Mouse (Mus musculus) hindbrain, embryonic 14.5 days (tissue): ENCODE measurements at regions not wholly inside any gene's neighbourhood (a gene's known extent, or its start where the extent isn't known, plus 50 kb on each side); places are given as distances from the start of the nearest gene placed in this dataset.
A peak's percentile ranks its signal among the peaks of the same experiment; 100 is the strongest.

Source experiments
- ATAC-seq: fragments of 200-750 bp; cut with Nextera tagmentation; 2 replicates; pipeline ENCODE4 v1.8.0; 2017; ENCODE audit warnings: moderate number of reproducible peaks, mild to moderate bottlenecking, moderate TSS enrichment, moderate library complexity; ENCODE audit not compliant: low FRiP score
- DNase-seq: peaks from one replicate; pipeline ENCODE4 v3.0.0-alpha.2; 2015; ENCODE audit warnings: low spot score
- H3K27ac ChIP-seq: fragments of 300-500 bp; sonication (generic); 2 replicates; pipeline ENCODE4 v1.5.1; 2014; ENCODE audit warnings: mild to moderate bottlenecking, moderate library complexity
- H3K27me3 ChIP-seq: fragments of 300-500 bp; sonication (generic); 2 replicates; pipeline ENCODE4 v1.6.1; 2014; ENCODE audit warnings: mild to moderate bottlenecking, low read length, mixed read lengths; ENCODE audit not compliant: control insufficient read depth, insufficient read depth
- H3K36me3 ChIP-seq: fragments of 300-500 bp; sonication (generic); replicated peaks from 2 replicates; pipeline ENCODE4 v1.6.1; 2014; ENCODE audit not compliant: control insufficient read depth, insufficient read depth
- H3K4me1 ChIP-seq: fragments of 300-500 bp; sonication (generic); replicated peaks from 2 replicates; pipeline ENCODE4 v1.6.1; 2014; ENCODE audit warnings: antibody characterized with exemption, low read length, mixed read lengths; ENCODE audit not compliant: control insufficient read depth, insufficient read depth
- H3K4me2 ChIP-seq: fragments of 300-500 bp; sonication (generic); replicated peaks from 2 replicates; pipeline ENCODE4 v1.6.1; 2014; ENCODE audit warnings: mild to moderate bottlenecking, moderate library complexity
- H3K4me3 ChIP-seq: fragments of 300-500 bp; sonication (generic); replicated peaks from 2 replicates; pipeline ENCODE4 v1.5.1; 2014; ENCODE audit warnings: mild to moderate bottlenecking, low read length
- H3K9ac ChIP-seq: fragments of 300-500 bp; sonication (generic); 2 replicates; pipeline ENCODE4 v1.6.1; 2014
- H3K9me3 ChIP-seq: fragments of 300-500 bp; sonication (generic); 2 replicates; pipeline ENCODE4 v1.6.1; 2016; ENCODE audit warnings: low read length; ENCODE audit not compliant: control insufficient read depth
- WGBS: fragments of 180-500 bp; shearing (Covaris S2); extraction: QIAGEN DNeasy Blood & Tissue Kit; methylation state at CpG from one replicate; pipeline ENCODE4 v1.1.7; 2014; 5-methylcytosine and 5-hydroxymethylcytosine counted together

DNA sequence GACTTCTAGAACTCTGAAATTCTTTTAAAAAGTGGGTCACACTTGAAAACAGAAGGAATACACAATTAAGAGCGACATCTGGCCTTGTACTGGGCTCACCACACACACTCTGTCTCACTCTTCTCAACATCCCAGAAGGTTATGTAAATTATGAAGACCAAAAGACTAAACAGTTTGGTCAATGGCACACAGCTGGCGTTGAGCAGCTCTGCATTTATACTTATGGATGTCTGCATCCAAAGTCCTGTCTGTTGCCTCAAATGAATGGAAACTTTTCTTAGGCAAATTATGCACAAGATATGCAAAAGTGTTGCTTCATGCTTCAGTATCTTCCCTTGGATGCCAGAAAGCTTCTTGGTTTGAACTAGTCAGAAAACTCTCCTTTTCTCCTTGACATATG lies 323.5 kb downstream of the Ppp3ca start:
- DNase-seq (no peak), ATAC-seq (no peak)
- Histone ChIP-seq H3K9me3 (no peaks in the 10 kb centered on the region), H3K4me1 (no peaks in the 10 kb centered on the region), H3K27me3 (no peaks in the 10 kb centered on the region), H3K36me3 (no peaks in the 10 kb centered on the region), H3K4me2 (no peak overlapping the region), H3K9ac (no peak overlapping the region), H3K27ac (no peak overlapping the region), H3K4me3 (no peak overlapping the region)
- WGBS = 90% methylated on average over 2 of the region's 2 CpGs

DNA sequence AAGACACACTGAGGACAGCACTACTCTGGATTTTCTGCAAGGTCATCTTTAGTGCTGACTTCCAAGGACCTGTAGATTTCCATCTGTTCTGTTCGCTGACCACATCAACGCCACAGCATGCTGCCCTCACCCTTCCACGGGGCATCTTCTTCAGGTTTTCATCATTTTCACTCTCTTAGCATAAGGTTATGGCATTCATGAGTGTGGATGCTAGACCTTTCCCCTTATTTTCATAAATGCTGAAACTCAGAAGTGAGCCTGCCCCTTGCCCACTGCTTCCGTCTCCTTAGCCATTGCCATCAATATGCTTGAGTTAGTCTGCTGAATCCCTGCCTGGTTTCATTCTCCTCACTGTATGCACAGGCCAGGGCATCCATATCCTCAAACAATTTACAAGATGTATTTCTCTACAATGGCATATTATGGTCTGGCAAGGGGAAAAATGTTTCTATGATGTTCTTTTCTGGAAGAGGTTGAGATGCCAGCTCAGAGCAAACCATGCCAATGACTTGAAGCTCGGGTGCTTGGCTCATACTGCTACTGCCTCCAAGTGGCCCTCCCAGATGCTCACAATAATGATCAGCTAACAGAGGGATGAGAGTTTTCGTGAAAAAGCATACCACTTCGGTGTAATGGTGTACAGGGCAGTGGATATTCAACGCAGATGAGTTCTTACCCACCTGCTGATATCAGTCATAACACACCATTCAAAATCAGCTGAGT lies 324.6 kb downstream of the Ppp3ca start:
- 94% methylated on average over 8 of the region's 8 CpGs for WGBS
- Histone ChIP-seq H3K9ac (no peak overlapping the region), H3K9me3 (no peaks in the 10 kb centered on the region), H3K36me3 (no peaks in the 10 kb centered on the region), H3K27ac (no peak overlapping the region), H3K4me3 (no peak overlapping the region), H3K4me2 (no peak overlapping the region), H3K4me1 (no peaks in the 10 kb centered on the region), H3K27me3 (no peaks in the 10 kb centered on the region)
- ATAC-seq (no peak), DNase-seq (no peak)

DNA sequence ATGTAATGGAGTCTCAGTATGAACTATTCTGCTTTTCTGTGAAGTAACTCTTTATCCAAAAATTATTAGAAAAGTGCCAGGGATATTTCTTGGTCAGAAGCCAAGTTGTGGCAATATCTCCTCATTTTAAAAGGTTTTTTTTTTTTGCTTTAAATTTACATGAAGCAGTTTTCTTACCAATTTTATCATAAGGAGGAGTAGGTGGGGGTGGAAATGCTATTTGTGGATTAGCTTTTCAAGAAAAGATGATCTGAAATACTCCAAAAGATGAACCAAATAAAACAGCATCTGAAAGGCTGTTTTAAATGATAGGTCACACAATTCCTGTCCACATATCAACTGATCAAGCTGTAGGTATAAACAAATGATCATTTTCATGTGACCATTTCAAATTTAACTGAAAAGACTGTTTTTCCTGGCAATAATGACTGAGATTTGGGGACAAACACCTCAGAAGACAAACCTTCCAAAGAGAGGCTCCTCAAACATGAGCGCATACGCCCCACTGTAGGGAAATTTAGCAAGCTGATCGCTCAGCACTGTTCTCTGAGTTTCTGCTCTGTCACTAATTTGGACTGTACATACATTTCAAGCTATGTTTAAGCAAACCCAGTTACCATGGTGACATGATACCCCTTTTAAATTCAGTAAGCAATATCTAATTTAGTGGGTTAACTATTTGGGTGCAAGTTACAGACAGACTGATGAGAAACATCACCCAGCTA lies 325.8 kb downstream of the Ppp3ca start:
- Histone ChIP-seq H3K27ac (no peak overlapping the region), H3K9ac (no peak overlapping the region), H3K4me1 (no peaks in the 10 kb centered on the region), H3K27me3 (no peaks in the 10 kb centered on the region), H3K4me3 (no peak overlapping the region), H3K36me3 (no peaks in the 10 kb centered on the region), H3K4me2 (no peak overlapping the region), H3K9me3 (no peaks in the 10 kb centered on the region)
- 94% methylated on average over 3 of the region's 3 CpGs for WGBS
- no peak for DNase-seq
- no peak for ATAC-seq

DNA sequence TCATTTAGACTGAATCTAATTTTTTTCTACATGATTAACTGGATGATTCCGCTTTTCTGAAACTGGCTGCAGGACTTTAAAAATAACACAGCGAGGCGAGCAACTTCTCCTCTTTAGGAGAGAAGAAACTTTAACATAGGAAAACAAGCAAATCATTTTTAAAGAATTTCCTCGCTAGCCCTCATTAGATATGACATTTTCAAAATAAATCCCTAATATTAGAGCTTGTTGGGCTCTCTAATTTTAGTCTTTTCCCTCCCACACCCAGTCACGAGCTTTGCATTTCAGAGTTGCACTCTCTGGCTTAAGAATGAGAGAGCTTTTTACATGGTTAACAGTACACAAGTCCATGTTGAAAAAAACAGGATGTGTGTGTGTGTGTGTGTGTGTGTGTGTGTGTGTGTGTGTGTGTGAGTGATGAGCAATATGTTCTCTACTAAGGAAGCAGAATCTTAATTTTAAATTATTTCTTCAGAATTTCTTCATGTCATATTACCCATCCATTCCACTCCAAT lies 326.5 kb downstream of the Ppp3ca start:
- ATAC-seq = no peak
- no peaks in the 10 kb centered on the region for H3K9me3 ChIP-seq
- WGBS = 91% methylated on average over 5 of the region's 5 CpGs

DNA sequence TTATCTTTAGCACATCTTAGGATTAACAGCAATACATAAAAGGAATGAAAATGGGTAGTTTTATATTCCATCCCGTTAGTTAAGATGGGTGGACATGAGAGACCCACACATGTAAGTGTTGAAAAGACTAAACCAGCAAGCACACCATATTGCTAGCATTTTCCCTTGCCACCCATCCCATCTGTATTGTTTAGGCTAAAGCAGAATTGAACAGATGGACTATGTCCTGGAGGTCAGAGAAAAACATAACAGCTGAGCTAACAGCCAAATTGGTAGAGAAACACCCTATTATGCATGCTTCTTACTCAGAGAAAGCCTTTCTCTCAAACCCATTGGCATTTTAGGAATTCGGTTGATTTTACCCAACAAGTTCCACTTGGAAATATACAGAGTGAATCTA lies 329.3 kb upstream of the Emcn start:
- Histone ChIP-seq H3K36me3 (no peaks in the 10 kb centered on the region), H3K4me3 (no peak overlapping the region), H3K27me3 (no peaks in the 10 kb centered on the region), H3K4me2 (no peak overlapping the region), H3K9me3 (no peaks in the 10 kb centered on the region), H3K9ac (no peak overlapping the region), H3K27ac (no peak overlapping the region), H3K4me1 (no peaks in the 10 kb centered on the region)
- no peak for ATAC-seq
- 62% methylated on average over 2 of the region's 2 CpGs for WGBS
- no peak for DNase-seq

More for the DNA sequence above, 326.5 kb downstream of the Ppp3ca start:
- Histone ChIP-seq H3K4me3 (no peak overlapping the region), H3K9ac (no peak overlapping the region), H3K27me3 (no peaks in the 10 kb centered on the region), H3K4me1 (no peaks in the 10 kb centered on the region), H3K27ac (no peak overlapping the region), H3K4me2 (no peak overlapping the region), H3K36me3 (no peaks in the 10 kb centered on the region)
- no peak for DNase-seq

DNA sequence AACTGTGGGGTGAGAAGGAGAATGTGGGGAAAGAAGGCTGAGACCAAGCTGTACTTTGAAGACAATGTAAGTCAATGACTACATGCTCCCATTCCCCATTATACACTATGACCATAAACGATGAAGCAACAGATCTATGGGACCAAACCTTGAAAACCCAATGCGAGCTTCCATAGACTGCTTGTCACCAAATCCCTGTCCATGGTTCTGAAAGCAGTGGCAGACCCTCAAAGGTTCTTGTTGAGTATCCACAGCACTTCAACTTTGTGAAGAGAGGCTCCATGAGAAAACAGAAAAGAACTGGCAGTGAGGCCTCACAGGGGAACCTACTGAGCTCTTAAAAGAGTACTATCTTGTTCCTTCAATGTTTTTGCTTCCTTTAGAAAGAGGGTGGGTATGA lies 326.2 kb upstream of the Emcn start:
- Histone ChIP-seq H3K4me3 (no peak overlapping the region), H3K9me3 (no peaks in the 10 kb centered on the region), H3K4me1 (no peaks in the 10 kb centered on the region), H3K9ac (no peak overlapping the region), H3K4me2 (no peak overlapping the region), H3K27me3 (no peaks in the 10 kb centered on the region), H3K36me3 (no peaks in the 10 kb centered on the region), H3K27ac (no peak overlapping the region)
- ATAC-seq = no peak
- 81% methylated on average over 2 of the region's 2 CpGs for WGBS
- DNase-seq = peak; percentile 28

DNA sequence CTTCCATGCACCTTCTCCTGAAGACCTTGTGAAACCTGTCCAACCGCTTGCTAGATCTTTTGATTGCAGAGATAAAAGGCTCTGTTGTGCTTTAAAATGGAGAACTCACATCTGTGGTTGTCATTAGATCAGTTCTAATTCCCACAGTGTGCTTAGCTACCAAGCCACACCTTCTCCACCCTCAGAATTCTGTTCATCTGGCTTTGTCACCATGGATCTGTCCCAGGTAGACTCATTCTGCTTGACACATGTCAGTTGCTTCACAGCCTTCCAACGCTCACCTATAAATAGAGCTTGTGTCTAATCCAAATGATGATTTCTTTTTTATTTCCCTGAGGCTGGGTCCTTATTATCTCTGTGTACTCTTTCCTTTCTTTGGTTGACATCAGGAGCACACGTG lies 325.7 kb upstream of the Emcn start:
- DNase-seq (no peak), ATAC-seq (no peak)
- no peaks in the 10 kb centered on the region for H3K36me3 ChIP-seq
- no peak overlapping the region for H3K4me3 ChIP-seq
- H3K4me2 ChIP-seq = no peak overlapping the region
- no peak overlapping the region for H3K9ac ChIP-seq
- no peaks in the 10 kb centered on the region for H3K9me3 ChIP-seq
- 88% methylated on average over 3 of the region's 3 CpGs for WGBS
- no peaks in the 10 kb centered on the region for H3K27me3 ChIP-seq
- no peak overlapping the region for H3K27ac ChIP-seq
- H3K4me1 ChIP-seq = no peaks in the 10 kb centered on the region

DNA sequence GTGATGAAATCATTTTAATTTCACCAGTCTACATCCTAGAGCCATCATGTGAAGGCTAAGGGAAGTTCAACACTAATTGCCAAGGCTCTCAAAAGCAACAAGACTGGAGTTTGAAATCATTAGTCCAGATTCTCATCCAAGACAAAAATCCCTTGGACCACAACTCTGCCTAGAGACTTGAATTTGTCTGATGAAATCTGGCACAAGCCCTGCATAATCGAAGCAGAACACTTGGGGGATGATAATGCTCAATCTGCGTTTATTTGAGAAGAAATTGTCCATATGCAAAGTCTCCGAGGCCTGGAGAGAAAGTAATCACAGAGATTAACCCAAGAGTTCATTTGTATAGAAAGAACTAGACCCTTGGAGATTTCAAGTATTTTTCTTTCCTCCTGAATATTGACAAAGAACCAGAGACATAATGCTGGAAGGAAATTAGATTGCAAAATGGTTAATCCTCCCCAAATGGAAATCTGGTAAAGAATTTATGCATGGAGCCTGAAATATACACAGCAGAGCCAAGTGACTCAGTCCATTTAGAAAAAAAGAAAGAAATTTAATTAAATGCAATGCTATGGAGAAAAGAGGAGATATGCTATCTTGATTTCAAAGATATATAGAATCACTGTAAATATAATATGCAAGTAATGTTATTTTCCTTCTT lies 320.8 kb upstream of the Emcn start:
- DNase-seq = no peak
- WGBS = 62% methylated on average over 3 of the region's 3 CpGs
- H3K4me1 ChIP-seq = no peaks in the 10 kb centered on the region
- no peak overlapping the region for H3K4me3 ChIP-seq
- H3K9ac ChIP-seq = no peak overlapping the region
- H3K27ac ChIP-seq = no peak overlapping the region
- H3K27me3 ChIP-seq = no peaks in the 10 kb centered on the region
- no peak for ATAC-seq
- no peaks in the 10 kb centered on the region for H3K9me3 ChIP-seq
- no peaks in the 10 kb centered on the region for H3K36me3 ChIP-seq
- no peak overlapping the region for H3K4me2 ChIP-seq

DNA sequence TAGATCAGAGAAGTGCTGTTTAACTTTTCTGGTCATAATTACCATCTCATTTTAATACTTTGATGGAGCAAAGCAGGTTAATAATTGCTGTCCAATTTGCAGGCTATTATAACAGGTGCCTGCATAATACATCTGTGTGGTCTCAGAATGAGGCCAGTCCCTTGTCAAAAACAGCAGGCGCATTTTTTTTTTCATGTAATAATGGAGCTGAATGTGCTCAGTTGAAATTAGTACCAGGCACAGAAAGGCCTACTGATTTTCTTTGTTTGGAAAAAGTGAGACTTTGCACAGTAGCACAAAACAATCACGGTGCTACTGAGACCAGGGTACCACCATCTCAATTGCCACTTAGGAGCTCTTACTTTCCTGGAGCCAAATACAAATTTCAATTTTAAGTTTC lies 311.3 kb upstream of the Emcn start:
- Histone ChIP-seq H3K4me1 (no peaks in the 10 kb centered on the region), H3K4me2 (no peak overlapping the region), H3K27ac (no peak overlapping the region), H3K9me3 (0 out of 2 replicates have a peak, but pooled peaks cover 6% of the 10 kb centered on the region), H3K27me3 (no peaks in the 10 kb centered on the region), H3K36me3 (no peaks in the 10 kb centered on the region), H3K9ac (no peak overlapping the region), H3K4me3 (no peak overlapping the region)
- DNase-seq = no peak
- whole genome bisulfite sequencing = 69% methylated on average over 2 of the region's 2 CpGs
- ATAC-seq = no peak
